Mouse (Mus musculus) layer of hippocampus, postnatal 36 days (tissue): ENCODE measurements around the gene Lrrc4c. TPM values are rescaled to one million over a fixed set of nuclear protein-coding genes. Genes with fewer than 3 reads are reported as not detected.

Source experiments
- DNase-seq, 2 experiments: peaks; one replicate each; pipeline ENCODE4 v3.0.0; 2022
- total RNA-seq, 2 experiments: library from RNA; stranded (reverse); gene quantifications; 2 replicates each; pipeline ENCODE4 v1.2.3; 2021

Lrrc4c gene
- total RNA-seq, 2 experiments from 2014 or later = 65.4 to 67.4 TPM

DNA sequence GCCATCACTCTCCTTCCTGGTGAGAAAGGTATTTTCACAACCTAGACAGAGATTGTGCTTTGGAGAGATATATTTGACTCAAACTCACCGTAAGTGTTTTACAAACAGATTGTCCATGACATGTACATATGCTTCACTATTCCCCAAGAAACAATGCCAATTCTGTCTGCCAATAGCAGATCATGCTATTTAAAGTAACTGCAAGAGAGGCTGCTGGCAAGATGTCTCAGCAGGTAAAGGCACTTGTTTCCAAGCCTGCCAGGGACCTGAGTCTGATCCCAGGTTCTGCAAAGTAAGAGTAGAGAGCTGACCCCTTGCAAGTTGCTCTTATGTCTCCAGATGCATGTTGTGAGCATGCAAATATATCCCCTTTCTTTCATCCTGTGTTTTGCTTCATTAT lies 558.1 kb downstream of the Lrrc4c start:
- no peak for DNase-seq

DNA sequence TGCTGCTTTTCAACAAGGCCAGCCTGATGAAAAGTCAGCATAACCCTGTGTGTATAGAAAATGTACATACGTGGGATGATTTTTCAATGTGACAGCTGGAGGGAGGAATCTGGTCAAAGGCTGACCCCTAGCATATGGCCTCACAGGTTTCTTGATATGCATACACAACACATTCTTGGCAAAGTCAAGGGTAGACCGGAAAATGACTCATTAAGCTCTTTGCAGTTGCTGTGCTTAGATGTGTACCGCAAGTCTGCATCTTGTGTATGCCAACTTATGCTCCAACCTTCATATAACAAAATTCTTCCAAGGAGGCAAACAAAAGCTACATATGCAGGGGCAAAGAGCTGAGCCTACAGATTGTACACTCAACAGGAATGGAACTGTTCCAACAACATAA lies 631.6 kb downstream of the Lrrc4c start:
- no peak for DNase-seq

DNA sequence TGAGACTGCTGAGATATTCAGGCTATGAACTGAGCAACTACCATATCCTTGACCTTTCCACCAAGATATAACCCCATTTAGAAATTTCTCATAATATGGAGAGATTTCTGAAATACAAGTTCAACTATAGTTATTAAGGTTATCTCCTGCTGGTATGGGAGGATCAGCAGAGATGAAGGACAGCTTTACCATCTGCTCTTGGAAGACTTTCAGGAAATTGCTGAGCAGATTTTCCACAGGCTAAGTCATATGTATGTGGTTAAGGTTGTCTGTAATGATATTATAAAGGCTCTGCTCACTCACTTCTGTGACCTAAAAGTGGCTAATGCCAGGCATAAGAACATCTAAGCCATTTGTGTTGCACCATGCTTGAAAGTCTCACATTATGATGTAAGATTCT lies 681.6 kb downstream of the Lrrc4c start:
- no peak for DNase-seq

DNA sequence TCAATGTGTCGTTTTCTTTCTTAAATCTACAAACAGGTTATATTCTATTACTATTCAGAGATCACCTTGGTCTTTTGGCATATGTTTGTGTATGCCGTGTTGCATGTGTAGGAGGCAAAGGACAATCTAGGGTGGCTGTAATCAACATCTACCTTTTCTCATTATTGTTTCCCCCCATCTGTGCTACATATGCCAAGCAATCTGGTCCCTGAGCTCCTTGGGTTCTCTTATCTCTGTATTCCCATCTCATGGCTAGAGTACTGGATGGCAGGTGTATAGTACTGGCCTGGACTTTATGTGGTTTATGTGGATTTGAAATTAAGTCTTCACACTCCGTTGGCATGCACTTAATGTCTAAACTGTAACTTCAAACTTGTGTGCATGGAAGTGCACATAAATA lies 700.4 kb downstream of the Lrrc4c start:
- DNase-seq = no peak

DNA sequence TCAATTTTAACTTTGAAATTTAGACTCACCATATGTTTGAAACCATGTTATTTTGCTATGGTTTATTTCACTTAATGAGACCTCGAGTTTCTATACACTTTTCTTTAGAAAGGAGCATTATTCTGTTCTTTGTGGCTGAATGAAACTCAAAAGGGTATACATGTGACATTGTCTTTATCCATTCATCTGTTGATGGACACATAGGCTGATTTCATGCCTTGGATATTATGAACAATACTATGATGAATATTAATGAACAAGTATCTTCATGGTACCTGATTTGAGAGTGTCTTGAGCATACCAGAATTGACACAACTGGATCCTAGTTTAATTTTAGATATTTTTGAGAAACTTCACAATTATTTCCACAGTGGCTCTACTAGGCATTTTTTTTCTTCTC lies 709.0 kb downstream of the Lrrc4c start:
- no peak for DNase-seq

DNA sequence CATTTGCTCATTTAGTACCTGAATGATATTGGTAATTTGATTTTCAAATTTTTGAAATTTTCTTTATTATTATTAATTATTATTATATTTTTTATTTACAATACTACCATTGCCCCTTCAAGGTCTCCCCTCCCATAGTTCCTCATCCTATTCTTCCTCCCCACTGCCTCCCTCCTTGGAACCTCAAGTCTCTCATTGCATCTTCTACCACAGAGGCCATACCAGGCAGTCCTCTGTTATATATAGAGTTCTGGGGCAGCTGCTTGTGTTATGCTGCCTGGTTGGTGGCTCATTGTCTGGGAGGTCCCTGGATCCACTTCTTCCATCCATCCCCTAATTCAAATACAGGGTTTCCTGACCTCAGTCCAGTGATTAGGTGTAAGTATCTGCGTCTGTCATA lies 709.6 kb downstream of the Lrrc4c start:
- no peak for DNase-seq

DNA sequence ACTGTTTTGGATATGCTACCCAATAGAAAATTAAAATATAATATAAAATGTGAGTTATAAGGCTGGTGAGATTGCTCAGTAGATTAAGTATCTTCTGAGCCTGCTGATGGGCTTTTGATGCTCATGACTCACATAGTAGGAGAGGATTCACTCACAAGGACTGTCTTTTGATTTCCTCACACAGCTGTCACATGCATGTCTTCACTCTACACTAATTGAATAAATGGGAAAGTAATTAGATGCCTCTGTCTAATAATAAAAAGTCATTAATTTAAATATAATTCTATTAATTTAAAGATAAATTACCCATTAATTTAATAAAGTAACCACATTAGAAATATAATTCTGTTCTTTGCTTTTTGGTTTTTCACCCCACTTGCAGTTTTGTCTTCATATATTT lies 718.4 kb downstream of the Lrrc4c start:
- DNase-seq = no peak

DNA sequence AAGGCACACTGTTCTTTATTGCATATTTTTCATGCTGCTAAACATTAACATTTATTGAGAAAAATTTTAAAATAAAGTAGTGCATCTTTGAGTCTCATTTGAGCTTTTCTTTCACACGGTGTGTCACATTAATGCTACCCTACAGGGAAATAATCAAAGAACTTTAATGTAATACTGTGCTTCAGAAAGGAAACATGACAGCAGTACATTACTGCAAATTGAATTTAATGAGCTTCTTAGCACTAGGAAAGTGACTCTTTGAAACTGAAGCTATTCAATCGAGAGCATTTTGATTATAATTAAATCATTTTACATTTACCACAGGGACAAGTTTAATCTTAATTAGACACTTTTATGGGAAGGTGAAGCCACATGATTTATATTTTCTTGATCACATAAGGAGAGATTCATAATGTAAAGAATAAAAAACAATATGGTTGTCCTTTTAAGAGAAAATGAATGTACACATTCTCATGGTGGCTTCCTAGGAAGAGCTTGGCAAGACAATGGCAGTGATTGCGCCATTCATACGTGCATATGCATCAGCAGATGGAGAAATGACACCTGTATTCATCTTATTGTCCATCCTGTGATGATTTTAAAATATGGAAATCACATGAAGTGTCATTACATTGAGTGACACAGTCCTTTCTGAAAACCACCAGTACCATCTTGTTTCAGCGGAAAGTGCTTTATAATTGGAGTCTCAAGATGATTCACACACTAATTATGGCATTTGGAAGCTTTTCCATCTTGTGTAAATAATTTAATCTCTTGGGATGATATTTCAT lies 719.2 kb downstream of the Lrrc4c start:
- DNase-seq = no peak

DNA sequence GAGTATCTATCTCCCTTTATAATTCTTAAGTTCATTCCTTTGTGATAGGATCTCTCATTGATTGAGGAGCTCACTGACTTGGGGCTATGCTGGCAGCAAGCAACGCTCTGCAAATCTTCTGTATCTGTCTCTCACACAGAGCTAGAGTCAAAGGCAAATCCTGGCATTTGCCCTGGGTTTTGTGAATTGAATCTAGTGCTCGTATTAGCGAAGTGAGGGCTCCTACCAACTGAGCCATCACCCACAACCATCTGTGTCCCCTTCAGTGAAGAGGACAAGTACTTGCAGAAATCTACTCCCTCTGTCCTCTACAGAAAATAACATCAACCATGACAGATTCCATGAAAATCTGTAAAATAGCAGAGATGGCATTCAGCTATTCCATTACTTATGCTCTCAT lies 726.0 kb downstream of the Lrrc4c start:
- peak; percentile 9 to 13 for DNase-seq

DNA sequence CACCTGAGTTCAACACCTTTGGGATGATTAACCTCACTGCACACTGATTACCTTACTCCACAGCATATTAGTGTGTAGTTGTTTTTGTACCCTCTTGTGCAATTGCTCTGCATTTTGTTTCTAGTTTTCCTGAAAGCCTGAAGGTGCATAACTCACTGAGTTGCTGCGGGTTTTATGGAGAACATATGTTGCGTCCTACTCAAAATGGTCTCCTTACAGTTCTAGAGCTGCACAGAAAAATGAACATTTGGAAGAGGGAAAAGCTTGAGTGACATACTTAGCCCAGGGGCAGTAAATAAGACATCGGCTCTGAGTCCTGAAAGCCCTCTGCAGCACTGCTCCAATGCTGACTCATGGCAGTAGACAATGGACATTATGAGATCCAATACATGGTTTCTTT lies 727.7 kb downstream of the Lrrc4c start:
- DNase-seq = no peak

DNA sequence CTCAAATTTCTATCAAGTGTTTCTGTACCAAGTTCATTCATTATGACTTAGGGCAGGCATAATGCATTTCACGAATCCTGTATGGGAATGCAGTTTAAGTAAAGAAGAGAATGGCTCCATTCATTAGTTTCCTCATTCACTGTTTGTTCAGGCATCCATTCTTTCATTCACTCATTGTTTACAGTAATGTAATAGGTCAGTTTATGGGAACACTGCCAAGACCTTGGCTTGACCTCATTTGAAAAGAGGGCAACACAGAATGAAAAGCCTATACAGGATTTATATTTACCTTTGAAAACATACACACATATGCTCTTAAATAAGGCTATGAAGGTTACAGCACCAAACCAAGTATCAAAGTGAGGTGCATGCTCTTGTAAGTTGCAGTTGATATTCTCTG lies 762.2 kb downstream of the Lrrc4c start:
- DNase-seq = no peak

DNA sequence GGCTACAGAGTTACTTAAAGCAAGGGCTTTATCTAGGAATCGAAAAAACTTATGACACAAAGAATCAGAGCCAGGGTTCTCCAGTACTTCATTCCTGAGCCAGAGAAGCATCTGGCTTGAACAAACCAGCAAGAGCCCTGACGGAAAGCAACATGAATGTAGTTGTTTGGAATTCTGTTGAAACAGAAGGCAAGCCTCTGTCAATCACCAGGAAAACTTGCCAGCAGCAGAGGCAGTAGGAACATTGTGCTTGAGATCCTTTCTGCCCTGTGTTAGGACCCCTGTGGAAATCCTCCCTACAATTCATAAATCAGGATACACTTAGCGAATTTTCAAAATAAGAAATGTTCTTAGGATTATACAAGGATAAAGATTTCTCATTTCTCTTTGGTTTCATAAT lies 780.0 kb downstream of the Lrrc4c start:
- DNase-seq = peak in 1 of 2 experiments; percentile 16

DNA sequence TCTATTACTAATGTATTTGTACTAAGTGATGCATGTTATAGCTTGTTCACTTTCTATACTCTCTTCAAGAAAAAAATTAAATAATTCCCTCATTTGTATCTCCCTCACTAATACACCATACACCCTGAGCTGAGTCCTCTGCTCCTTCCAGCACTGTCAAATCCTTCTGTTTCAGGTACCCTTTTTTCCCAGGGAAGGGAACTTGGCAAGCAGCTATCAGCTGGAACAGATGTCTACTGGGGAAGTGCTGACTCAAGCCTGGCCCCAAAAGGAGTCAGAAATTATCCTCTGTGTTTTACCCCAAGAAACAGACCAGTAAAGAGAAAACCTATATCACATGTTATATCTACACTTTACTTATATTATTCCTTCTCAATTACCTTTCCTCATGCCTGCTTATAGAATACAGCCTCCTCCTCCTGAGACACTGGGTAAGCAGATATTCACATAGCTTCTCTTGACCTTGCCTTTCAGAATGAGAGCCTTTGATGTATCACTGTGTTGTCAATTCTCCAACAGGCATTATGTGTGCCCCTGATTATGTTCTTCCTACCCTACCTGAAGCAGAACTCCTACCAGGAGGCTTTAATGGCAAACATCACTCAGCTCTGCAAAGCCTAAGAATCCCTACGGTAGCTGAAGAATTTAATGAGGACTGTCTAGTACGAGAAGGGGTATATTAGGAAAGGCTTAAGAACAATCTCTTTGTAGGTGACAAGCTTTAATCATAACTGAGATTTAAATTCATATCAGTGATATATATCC lies 785.6 kb downstream of the Lrrc4c start:
- DNase-seq = no peak

DNA sequence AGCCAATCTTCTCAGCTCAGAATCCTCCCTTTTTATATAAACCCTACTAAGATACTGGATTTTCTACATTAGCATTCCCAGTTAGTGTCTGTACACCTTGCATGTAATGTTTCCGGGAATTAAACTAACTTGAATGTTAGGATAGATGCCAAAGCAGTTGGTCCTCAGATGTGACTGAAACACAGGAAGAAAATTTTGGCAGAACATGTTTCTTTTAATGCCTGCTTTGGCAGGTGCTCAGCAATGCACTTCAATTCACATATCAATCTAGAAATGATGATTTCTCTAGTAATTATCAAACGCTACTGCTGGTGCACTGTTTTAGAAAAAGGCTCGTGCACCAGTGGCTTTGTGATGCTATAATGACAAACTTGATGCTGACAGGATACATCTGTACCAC lies 806.3 kb downstream of the Lrrc4c start:
- no peak for DNase-seq

DNA sequence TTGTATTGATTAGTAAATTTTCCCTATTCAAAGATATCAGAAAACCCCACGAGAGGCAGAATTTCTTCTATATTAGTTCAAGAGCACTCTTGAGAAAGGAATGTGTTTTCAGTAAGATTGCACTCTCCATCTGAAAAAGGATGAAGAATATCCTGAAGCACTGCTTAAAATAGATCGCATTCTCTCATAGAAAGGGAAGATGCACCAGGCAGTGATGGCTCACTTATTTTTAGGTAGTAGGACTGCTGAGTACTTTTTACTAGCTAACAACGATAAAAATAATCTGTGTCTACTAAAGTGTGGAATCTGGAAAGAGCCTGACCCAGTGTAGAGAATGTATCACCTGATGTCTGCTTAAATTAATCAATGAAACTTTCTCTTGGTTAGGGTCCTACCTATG lies 820.5 kb downstream of the Lrrc4c start:
- DNase-seq = no peak

DNA sequence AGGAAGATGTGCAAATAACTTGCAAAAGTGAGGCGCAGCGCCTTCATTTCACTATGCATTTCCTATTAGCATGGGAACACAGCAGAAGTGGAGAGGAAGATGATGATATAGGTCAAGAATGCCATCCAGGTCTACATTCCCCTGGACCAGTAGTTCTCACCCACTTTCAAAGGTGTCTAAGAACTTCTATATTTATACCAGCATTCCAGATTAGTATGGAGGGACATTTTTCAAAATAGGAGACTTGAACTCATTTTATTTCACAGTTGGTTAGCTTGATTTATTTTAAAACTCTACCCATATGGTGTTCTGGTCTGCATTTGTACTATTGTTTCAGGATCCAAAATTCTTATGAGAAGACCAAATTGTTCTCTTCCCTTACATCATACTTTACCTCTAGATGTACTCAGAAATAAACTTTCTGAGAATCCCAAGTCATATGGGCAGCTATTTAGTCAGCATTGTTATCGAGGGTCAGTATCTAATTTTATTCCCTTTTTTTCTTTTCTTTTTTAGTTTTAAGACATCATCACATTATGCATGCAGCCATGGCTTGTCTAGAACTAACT lies 833.7 kb downstream of the Lrrc4c start:
- no peak for DNase-seq

DNA sequence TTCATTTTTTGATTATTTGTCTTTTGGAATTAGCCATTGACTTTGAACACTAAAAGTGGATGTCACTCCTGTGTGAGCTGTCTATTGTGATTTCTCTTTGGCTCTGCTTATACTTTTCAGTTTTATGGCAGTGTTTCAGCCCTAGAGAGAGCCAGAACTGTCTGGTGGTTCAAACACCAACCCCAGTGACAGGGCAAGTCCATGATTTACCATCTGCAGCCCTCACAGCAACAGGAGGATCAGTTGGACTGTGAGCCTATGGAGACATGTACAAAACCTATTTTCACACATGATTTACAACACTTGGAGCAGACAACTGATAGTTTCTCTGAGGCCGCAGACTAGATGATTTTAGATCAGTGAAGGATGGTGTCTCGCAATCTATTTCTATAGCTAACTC lies 847.8 kb downstream of the Lrrc4c start:
- DNase-seq = no peak

DNA sequence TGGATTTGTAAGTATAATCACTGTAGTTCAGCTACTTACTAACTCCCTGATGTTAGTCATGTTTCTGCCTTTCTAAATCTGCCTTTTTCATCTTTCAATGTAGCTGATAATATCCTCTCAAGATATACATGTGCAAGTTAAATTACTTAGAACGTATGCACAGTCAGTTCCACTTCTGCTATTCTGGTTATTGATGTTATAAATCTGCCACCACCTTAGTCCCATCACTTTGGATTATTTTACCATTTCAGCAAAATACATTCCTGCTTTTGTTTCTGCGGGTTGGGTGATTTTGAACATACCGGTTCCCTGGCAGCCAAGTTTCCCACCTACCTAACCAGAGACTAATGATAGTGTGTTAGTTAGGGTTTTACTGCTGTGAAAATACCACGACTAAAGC lies 860.4 kb downstream of the Lrrc4c start:
- no peak for DNase-seq

DNA sequence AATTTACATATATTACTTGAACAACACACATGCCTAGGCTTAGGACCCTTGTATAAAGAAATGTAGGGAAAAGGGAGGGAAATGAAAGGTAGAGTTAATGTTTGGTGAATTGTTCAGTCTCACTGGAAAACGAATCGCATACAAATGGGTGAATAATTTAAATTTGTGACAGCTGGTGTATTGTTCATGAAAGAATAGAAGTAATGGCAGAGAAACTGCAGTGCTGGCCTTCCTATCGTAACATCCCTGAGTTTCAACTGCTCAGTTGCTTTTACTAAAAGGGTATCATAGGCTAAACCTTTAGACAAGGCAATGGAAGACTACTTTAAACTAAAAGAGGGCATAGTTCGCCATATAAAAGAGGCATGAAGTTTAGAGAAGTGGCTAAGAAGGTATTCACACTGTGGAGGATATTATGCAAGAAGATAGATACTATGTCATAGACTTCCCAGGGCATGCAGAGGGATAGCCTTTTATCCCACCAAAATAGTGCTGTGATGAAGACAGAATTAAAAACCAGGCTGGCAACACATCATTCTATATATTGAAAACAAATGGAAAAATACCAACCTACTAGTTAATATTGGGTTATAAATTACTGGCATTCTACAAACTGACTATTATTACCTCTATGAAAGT lies 879.1 kb downstream of the Lrrc4c start:
- DNase-seq = no peak

DNA sequence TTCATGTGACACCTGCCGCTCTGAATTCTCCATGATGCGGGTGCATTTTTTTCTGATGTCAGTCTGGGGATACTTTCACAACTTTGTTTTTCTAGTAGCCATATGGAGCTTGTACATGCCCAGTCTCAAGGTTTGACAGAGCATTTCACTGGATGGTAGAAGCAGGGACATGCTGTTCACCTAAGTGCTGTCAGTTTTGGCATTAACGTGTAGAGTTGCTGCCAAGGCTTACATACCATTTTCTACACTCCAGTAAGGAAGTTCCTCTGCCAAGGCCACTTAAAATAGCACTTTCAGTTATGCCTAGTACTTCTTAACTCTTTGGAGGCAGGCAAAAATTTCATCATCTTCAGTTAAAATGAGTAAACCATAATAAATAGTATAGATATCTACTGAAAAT lies 915.0 kb downstream of the Lrrc4c start:
- DNase-seq = peak in 1 of 2 experiments; percentile 1

DNA sequence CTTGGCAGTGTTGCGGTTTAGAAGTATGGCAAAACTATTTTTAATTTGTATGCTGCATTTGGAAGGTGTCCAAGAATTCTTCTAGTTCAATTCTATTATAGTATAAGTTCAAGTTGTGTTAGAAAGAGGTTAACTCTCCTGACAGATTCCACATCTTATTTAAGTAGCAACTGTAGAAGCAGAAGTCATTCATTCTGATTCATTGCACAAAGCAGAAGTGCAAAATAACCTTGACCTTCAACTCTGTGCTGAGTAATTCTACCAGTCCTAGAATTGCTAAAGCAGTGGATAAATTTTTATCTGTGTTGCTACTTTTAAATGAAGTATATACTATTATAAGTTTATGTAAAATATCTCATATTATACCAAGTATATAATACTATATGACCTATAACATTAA lies 916.1 kb downstream of the Lrrc4c start:
- no peak for DNase-seq

DNA sequence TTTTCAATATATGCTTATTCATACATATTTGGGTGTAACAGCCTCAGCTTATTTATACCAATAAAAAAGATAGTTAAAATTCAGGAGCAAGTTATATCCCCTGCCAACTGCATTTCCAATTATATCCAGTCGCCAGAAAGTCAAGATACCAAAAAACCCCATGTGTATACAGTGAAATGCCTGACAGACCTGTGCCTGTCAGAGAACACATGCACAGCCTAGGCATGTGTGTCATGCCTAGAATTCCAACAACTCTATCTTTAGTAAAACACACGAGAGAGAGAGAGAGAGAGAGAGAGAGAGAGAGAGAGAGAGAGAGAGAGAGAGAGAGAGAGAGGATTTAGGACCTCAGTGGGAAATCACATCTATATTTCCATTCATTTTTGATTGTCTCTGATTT lies 956.7 kb downstream of the Lrrc4c start:
- DNase-seq = no peak

DNA sequence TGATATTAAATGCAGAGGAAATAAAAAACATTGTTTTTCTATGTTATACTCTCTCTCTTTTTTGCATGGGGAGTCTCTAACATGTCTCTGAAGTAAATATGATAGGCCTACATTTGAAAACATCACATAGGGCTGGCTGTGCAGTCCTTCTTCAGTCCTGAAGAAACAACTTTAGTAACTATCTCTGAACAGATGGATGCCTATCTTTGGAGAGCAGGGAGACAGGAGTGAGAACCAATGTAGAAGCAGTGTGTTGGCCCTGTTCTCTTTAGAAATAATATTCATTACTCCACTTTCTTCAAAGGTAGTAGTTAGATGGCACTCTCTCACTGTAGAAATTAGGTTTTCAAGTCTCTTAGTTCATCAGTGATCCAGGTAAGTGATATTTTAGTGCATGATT lies 967.0 kb downstream of the Lrrc4c start:
- DNase-seq = no peak
